Mouse (Mus musculus): ENCODE data around the gene Xrcc2. TPM values are rescaled to one million over a fixed set of nuclear protein-coding genes. Genes with fewer than 3 reads are reported as not detected.

The Xrcc2 gene
- polyA plus RNA-seq, 1 experiment: 1.7 TPM

DNA sequence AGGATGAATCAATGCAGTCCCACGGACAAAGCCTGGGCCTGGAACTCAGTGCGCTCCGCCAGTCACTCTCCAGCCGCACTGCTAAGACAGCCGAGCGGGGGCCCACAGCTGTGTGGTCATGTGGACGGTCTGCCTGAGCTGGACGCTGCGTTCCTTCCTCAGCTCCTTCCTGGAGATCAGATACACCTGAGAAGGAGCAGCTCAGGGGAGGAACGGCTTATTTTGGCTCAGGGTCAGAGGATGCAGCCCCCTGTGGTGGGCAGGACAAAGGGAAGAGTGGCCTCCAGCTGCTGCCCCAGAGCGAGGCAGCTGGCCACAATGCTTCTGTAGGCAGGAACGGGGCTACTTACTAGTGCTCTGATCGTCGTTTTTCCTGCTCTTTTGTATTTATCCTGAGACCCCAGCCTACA is 51.0 kb downstream of the Xrcc2 start:
- TF ChIP-seq POLR2A (IDR thresholded peaks at IDR 0.05; ENCODE audit: low read depth, low read length): no peak
- TF ChIP-seq CTCF (IDR thresholded peaks at IDR 0.05; ENCODE audit: extremely low read depth, insufficient read depth, insufficient read length, insufficient replicate concordance): no peak
- Histone ChIP-seq H3K27me3 (ENCODE audit: control insufficient read depth, insufficient read depth, low read length) (no peaks in the 10 kb centered on the region), H3K4me1 (ENCODE audit: control insufficient read depth, insufficient read depth, insufficient read length) (no peaks in the 10 kb centered on the region), H3K27ac (ENCODE audit: insufficient read depth, low read length) (no peak overlapping the region), H3K36me3 (ENCODE audit: control insufficient read depth, insufficient read depth, low read length) (no peaks in the 10 kb centered on the region), H3K4me3 (ENCODE audit: extremely low read depth, insufficient read depth, insufficient read length) (no peak overlapping the region)
- no peak for DNase-seq (ENCODE audit: low read depth in 1 of 2, low spot score in 2 of 2)
- 54% methylated on average over 14 of the region's 14 CpGs for WGBS

DNA sequence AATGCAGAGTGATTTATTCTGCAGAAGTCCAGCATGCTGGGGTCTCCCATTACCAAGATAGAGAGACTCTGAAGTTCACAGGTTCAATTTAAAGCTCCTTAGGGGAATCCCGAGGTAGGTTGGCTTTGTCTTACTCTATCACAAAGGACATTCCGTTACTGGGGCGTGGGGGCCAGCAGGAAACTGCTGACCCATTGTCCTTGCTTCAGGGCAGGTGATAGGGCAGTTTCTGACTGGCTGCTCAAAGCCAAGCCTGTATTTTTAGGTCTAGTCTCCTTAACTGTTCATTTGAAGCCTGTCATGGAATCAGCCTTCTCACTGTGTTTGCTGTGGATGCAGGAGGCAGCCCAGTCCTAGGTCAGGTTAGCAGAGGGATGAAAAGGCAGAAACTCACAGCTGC is 52.2 kb downstream of the Xrcc2 start:
- no peak for TF ChIP-seq CTCF (IDR thresholded peaks at IDR 0.05; ENCODE audit: extremely low read depth, insufficient read depth, insufficient read length, insufficient replicate concordance)
- no peak for TF ChIP-seq POLR2A (IDR thresholded peaks at IDR 0.05; ENCODE audit: low read depth, low read length)
- Histone ChIP-seq H3K36me3 (ENCODE audit: control insufficient read depth, insufficient read depth, low read length) (no peaks in the 10 kb centered on the region), H3K27ac (ENCODE audit: insufficient read depth, low read length) (no peak overlapping the region), H3K4me1 (ENCODE audit: control insufficient read depth, insufficient read depth, insufficient read length) (no peaks in the 10 kb centered on the region), H3K4me3 (ENCODE audit: extremely low read depth, insufficient read depth, insufficient read length) (no peak overlapping the region), H3K27me3 (ENCODE audit: control insufficient read depth, insufficient read depth, low read length) (no peaks in the 10 kb centered on the region)
- WGBS: 70% methylated on average over 3 of the region's 3 CpGs
- no peak for DNase-seq (ENCODE audit: low read depth in 1 of 2, low spot score in 2 of 2)

DNA sequence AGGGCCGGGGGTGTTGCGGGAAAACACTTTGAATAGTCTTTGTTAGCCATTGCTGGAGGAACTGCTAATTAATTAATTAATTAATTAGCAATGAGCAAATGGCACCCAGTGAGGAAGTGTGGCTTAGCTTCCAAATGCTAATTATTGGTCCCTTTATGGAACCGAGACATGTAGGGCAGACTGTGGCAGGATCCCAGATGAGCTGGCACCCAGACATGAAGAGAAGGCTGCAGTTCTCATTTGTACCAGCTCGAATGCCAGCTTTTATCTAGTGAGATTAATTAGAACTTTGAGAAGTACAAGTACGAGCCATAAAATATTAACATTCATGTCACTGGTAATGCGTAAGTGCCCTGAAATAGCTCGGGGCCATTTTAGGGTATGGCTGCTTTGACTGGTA is 53.2 kb downstream of the Xrcc2 start:
- H3K4me3 ChIP-seq (ENCODE audit: extremely low read depth, insufficient read depth, insufficient read length): no peak overlapping the region
- no peaks in the 10 kb centered on the region for H3K4me1 ChIP-seq (ENCODE audit: control insufficient read depth, insufficient read depth, insufficient read length)
- DNase-seq (ENCODE audit: low read depth in 1 of 2, low spot score in 2 of 2): no peak
- TF ChIP-seq POLR2A (IDR thresholded peaks at IDR 0.05; ENCODE audit: low read depth, low read length) (no peak), CTCF (IDR thresholded peaks at IDR 0.05; ENCODE audit: extremely low read depth, insufficient read depth, insufficient read length, insufficient replicate concordance) (no peak)
- 89% methylated on average over 7 of the region's 7 CpGs for WGBS
- no peaks in the 10 kb centered on the region for H3K36me3 ChIP-seq (ENCODE audit: control insufficient read depth, insufficient read depth, low read length)
- no peak overlapping the region for H3K27ac ChIP-seq (ENCODE audit: insufficient read depth, low read length)
- no peaks in the 10 kb centered on the region for H3K27me3 ChIP-seq (ENCODE audit: control insufficient read depth, insufficient read depth, low read length)

DNA sequence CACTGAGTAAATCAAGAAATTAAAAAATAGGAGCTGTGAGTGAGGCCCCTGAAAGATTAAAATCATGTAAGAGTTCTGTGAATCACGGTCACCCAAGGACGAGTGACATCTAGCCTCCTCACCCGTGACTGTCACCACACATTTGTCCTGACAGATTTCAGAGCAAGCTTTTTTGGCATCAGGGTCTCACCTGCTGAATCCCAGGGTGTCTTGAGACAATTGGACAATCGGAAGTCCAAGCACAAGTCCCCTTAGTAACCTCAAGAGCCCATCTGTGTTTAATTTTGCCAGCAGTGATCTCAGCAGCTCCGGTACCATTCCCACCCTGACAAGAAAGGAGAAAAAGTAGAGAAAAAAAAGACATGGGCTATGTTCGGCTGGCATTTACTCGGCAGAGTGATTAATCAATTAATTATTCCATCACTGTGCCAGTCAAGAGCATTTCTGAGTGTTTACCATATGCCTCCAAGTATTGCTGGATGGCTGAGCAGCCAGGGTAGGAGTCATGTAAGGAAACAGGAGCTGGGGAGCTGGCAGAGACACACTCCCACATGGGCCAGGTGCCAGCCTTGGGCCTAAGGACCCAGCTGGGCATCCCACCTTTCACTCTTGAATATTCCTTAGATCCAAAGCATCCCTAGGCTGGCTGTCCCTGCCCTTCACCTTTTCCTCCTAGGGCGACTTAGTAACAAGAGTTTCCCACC is 59.8 kb downstream of the Xrcc2 start:
- Histone ChIP-seq H3K27me3 (ENCODE audit: control insufficient read depth, insufficient read depth, low read length) (no peaks in the 10 kb centered on the region), H3K4me1 (ENCODE audit: control insufficient read depth, insufficient read depth, insufficient read length) (no peaks in the 10 kb centered on the region), H3K4me3 (ENCODE audit: extremely low read depth, insufficient read depth, insufficient read length) (no peak overlapping the region), H3K27ac (ENCODE audit: insufficient read depth, low read length) (no peak overlapping the region), H3K36me3 (ENCODE audit: control insufficient read depth, insufficient read depth, low read length) (no peaks in the 10 kb centered on the region)
- DNase-seq (ENCODE audit: low read depth in 1 of 2, low spot score in 2 of 2): no peak
- 88% methylated on average over 8 of the region's 8 CpGs for WGBS
- TF ChIP-seq POLR2A (IDR thresholded peaks at IDR 0.05; ENCODE audit: low read depth, low read length) (no peak), CTCF (IDR thresholded peaks at IDR 0.05; ENCODE audit: extremely low read depth, insufficient read depth, insufficient read length, insufficient replicate concordance) (no peak)

DNA sequence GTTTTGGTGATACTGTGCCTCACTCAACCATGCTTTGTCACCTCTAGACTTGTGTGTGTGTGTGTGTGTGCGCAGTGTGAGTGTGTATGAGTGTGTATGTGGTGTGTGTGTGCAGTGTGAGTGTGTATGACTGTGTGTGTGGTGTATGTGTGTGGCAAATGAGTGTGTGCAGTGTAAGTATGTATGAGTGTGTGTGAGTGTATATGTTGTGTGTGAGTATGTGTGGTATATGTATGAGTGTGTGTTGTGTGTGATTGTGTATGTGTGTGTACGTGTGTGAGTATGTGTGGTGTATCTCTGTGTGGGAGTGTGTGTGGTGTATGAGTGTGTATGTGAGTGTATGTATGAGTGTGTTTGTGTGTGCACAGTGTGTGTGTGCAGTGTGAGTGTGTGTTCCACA is 61.1 kb downstream of the Xrcc2 start:
- 84% methylated on average over 2 of the region's 2 CpGs for WGBS
- Histone ChIP-seq H3K27me3 (ENCODE audit: control insufficient read depth, insufficient read depth, low read length) (no peaks in the 10 kb centered on the region), H3K36me3 (ENCODE audit: control insufficient read depth, insufficient read depth, low read length) (no peaks in the 10 kb centered on the region), H3K4me1 (ENCODE audit: control insufficient read depth, insufficient read depth, insufficient read length) (no peaks in the 10 kb centered on the region), H3K27ac (ENCODE audit: insufficient read depth, low read length) (no peak overlapping the region), H3K4me3 (ENCODE audit: extremely low read depth, insufficient read depth, insufficient read length) (no peak overlapping the region)
- TF ChIP-seq POLR2A (IDR thresholded peaks at IDR 0.05; ENCODE audit: low read depth, low read length) (no peak), CTCF (IDR thresholded peaks at IDR 0.05; ENCODE audit: extremely low read depth, insufficient read depth, insufficient read length, insufficient replicate concordance) (no peak)
- no peak for DNase-seq (ENCODE audit: low read depth in 1 of 2, low spot score in 2 of 2)

DNA sequence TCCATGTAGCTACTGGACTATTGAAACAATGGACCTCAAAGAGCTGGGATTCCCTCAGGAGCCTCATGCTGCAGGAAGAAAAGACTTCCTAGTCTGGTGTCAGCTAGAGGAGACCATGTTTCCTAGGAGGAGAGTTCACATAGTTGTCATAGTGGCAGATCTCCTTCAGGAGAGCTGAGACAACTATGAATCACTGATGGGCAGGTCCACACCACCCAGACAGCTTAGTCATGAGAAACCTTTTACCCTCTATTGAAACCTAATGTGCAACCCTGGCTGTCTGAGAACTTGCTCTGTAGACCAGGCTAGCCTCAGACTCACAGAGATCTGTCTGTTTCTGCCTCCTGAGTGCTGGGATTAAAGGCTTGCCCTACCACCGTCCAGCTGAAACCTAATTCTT is 62.9 kb downstream of the Xrcc2 start:
- Histone ChIP-seq H3K4me3 (ENCODE audit: extremely low read depth, insufficient read depth, insufficient read length) (no peak overlapping the region), H3K4me1 (ENCODE audit: control insufficient read depth, insufficient read depth, insufficient read length) (no peaks in the 10 kb centered on the region), H3K27me3 (ENCODE audit: control insufficient read depth, insufficient read depth, low read length) (no peaks in the 10 kb centered on the region), H3K27ac (ENCODE audit: insufficient read depth, low read length) (no peak overlapping the region), H3K36me3 (ENCODE audit: control insufficient read depth, insufficient read depth, low read length) (no peaks in the 10 kb centered on the region)
- 88% methylated on average over 1 of the region's 1 CpGs for WGBS
- DNase-seq (ENCODE audit: low read depth in 1 of 2, low spot score in 2 of 2): no peak
- TF ChIP-seq POLR2A (IDR thresholded peaks at IDR 0.05; ENCODE audit: low read depth, low read length) (no peak), CTCF (IDR thresholded peaks at IDR 0.05; ENCODE audit: extremely low read depth, insufficient read depth, insufficient read length, insufficient replicate concordance) (no peak)

Other genes starting within 250 kb of the Xrcc2 start
- gene Kmt2c, start 207.0 kb downstream of the Xrcc2 start, polyA plus RNA-seq (2012; rRNA removed): 18.9 and 19.2 TPM in 2 replicates
- gene Cct8l1, start 189.8 kb downstream of the Xrcc2 start, polyA plus RNA-seq (2012; rRNA removed): not detected in 2 replicates
- 0.76 and 0.85 TPM in 2 replicates for gene Actr3b, start 54.2 kb upstream of the Xrcc2 start, polyA plus RNA-seq (2012; rRNA removed)
- gene Gm21663, start 236.6 kb upstream of the Xrcc2 start, polyA plus RNA-seq (2012; rRNA removed): not detected in 2 replicates
- not detected in 2 replicates for gene Gm21671, start 248.6 kb upstream of the Xrcc2 start, polyA plus RNA-seq (2012; rRNA removed)

All from spleen, adult 2 months (tissue).